Mouse (Mus musculus): Measurements from ENCODE around the gene Gng4.

Gene Gng4

GRCm38 (mm10) chr13:13818696-13819095, 34.8 kb downstream of the Gng4 start:
- DNase-seq (ENCODE audit: low spot score), result no peak

GRCm38 (mm10) chr13:13820234-13821123, 36.6 kb downstream of the Gng4 start:
- DNase-seq (ENCODE audit: low spot score), result no peak

GRCm38 (mm10) chr13:13824946-13825345, 41.1 kb downstream of the Gng4 start:
- DNase-seq (ENCODE audit: low spot score), result no peak

GRCm38 (mm10) chr13:13826533-13826932, 42.7 kb downstream of the Gng4 start:
- no peak for DNase-seq (ENCODE audit: low spot score)

- no peak for DNase-seq (ENCODE audit: low spot score)
Observed at GRCm38 (mm10) chr13:13828125-13828524, 44.3 kb downstream of the Gng4 start.

GRCm38 (mm10) chr13:13830469-13831074, 46.7 kb downstream of the Gng4 start:
- DNase-seq (ENCODE audit: low spot score), result no peak

GRCm38 (mm10) chr13:13835180-13835579, 51.3 kb downstream of the Gng4 start:
- no peak for DNase-seq (ENCODE audit: low spot score)

- DNase-seq (ENCODE audit: low spot score), result no peak
Observed at GRCm38 (mm10) chr13:13845021-13845420, 61.2 kb downstream of the Gng4 start.

- no peak for DNase-seq (ENCODE audit: low spot score)
Observed at GRCm38 (mm10) chr13:13847075-13847599, 63.3 kb downstream of the Gng4 start.

- DNase-seq (ENCODE audit: low spot score), result no peak
Observed at GRCm38 (mm10) chr13:13857190-13857589, 73.3 kb downstream of the Gng4 start.

- DNase-seq (ENCODE audit: low spot score), result no peak
Observed at GRCm38 (mm10) chr13:13862346-13862745, 78.5 kb downstream of the Gng4 start.

GRCm38 (mm10) chr13:13862941-13863340, 79.1 kb downstream of the Gng4 start:
- no peak for DNase-seq (ENCODE audit: low spot score)

GRCm38 (mm10) chr13:13866339-13866738, 82.5 kb downstream of the Gng4 start:
- DNase-seq (ENCODE audit: low spot score), result no peak

GRCm38 (mm10) chr13:13867078-13867759, 83.4 kb downstream of the Gng4 start:
- DNase-seq (ENCODE audit: low spot score), result no peak

GRCm38 (mm10) chr13:13867922-13868321, 84.1 kb downstream of the Gng4 start:
- DNase-seq (ENCODE audit: low spot score), result no peak
